Mouse (Mus musculus) megakaryocyte-erythroid progenitor cell, adult 5 weeks (primary cell): ENCODE data around the gene Unc13c. TPM values are rescaled to one million over a fixed set of nuclear protein-coding genes. Genes with fewer than 3 reads are reported as not detected.

Source experiments
- polyA plus RNA-seq: library from polyadenylated mRNA; stranded (reverse); fragments of >175 nt; gene quantifications from 2 replicates; pipeline ENCODE4 v1.2.3, GENCODE M21; 2012

Unc13c gene
- polyA plus RNA-seq: 0.01 TPM in 1 of 2 replicates, not detected in the other

DNA sequence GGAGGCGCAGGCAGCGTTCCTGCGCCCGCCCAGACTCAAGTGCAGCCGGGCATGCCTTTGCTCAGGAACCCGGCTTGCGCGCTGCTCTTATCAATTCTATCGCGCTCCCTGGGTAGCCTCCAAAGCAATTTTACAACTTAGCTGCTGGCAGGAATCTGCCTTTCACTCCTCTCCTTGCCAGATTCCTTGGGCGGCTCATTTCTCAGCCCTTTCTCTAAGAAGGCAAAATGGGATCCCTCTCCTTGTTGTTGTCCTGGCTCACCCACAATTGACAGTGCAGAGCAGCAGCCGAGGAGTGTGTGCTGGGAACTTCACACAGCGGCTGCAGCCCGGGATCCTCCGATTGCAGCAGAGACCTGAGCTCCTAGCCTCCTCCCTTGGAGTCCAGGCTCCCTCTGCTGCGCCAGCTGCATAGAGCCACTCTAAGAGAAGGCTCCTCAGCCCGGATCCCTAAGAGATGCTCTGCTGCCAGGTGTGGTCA lies at the start of gene Unc13c:
Gene Unc13c (minus strand): TSS at position 326 of the 481 bp plus-strand sequence.

Other genes with a start within 250 kb of the Unc13c start
- not detected in 2 replicates for gene Wdr72, start 141.4 kb upstream of the Unc13c start, polyA plus RNA-seq